In genomic region chr17:86378611-86379010, GRCm38 (mm10) we compare ENCODE assay signal across 18 mouse cellular contexts.
A peak's percentile ranks its signal among the peaks of the same experiment; 100 is the strongest.
DNase-seq lines count a peak whose midpoint lies in the region; ATAC-seq and TF ChIP-seq lines count a peak whose summit lies in the region.
"Had no signal": no experiment of that assay in that cellular context is flagged by ENCODE, and none has a peak within 500 bp of the region (broad histone marks: within the 10 kb centered on the region; RNA-seq: fewer than 3 reads in every experiment).

No protein-coding gene starts in this region.

- H3K9ac ChIP-seq in liver, adult 2 months (ENCODE audit: low read depth, low read length): no peak overlapping the region
- no peak overlapping the region for H3K9ac ChIP-seq in intestine, postnatal 0 days (ENCODE audit: low read depth, low read length)
- H3K9ac ChIP-seq: embryonic facial prominence, embryonic 12.5 days; midbrain, embryonic 15.5 days had no signal

- H3K79me2 ChIP-seq in liver, adult 2 months (ENCODE audit: control insufficient read depth, insufficient read depth, low read length): peaks cover 11% of the 10 kb centered on the region; the same call in 1 of the 2 replicates

- H3K9me3 ChIP-seq in intestine, postnatal 0 days (ENCODE audit: control insufficient read depth): no peaks in the 10 kb centered on the region
- H3K9me3 ChIP-seq: embryonic facial prominence, embryonic 12.5 days; midbrain, embryonic 15.5 days had no signal

- CTCF ChIA-PET in Patski (lab: Charles Lee): no interaction called here

- WGBS in liver, adult 2 months: 86% methylated on average over 11 of the region's 11 CpGs
- 30% methylated on average over 11 of the region's 11 CpGs for WGBS in spleen, adult 2 months
- 65% methylated on average over 11 of the region's 11 CpGs for WGBS in intestine, postnatal 0 days

- no peak for TF ChIP-seq CTCF in liver, adult 2 months (IDR thresholded peaks at IDR 0.05; ENCODE audit: low read depth, low read length)
- TF ChIP-seq CTCF in Patski (IDR thresholded peaks at IDR 0.05): no peak
- TF ChIP-seq CTCF in spleen, adult 2 months (IDR thresholded peaks at IDR 0.05; ENCODE audit: extremely low read depth, insufficient read depth, insufficient read length, insufficient replicate concordance): no peak
- TF ChIP-seq CTCF in intestine, postnatal 0 days (IDR thresholded peaks at IDR 0.05; ENCODE audit: low read depth): no peak

- H3K36me3 ChIP-seq in liver, adult 2 months (ENCODE audit: control insufficient read depth, insufficient read depth, low read length): no peaks in the 10 kb centered on the region
- no peaks in the 10 kb centered on the region for H3K36me3 ChIP-seq in spleen, adult 2 months (ENCODE audit: control insufficient read depth, insufficient read depth, low read length)
- no peaks in the 10 kb centered on the region for H3K36me3 ChIP-seq in intestine, postnatal 0 days (ENCODE audit: control insufficient read depth, insufficient read depth)
- H3K36me3 ChIP-seq: embryonic facial prominence, embryonic 12.5 days; midbrain, embryonic 15.5 days had no signal

- TF ChIP-seq POLR2A in liver, adult 2 months (IDR thresholded peaks at IDR 0.05; ENCODE audit: extremely low read depth, insufficient read depth, low read length): no peak
- no peak for TF ChIP-seq POLR2A in spleen, adult 2 months (IDR thresholded peaks at IDR 0.05; ENCODE audit: low read depth, low read length)

- H3K4me3 ChIP-seq in liver, adult 2 months (ENCODE audit: insufficient read depth, low read depth, low read length): no peak overlapping the region
- peak overlapping the region; percentile 10; the same call in 1 of the 2 replicates for H3K4me3 ChIP-seq in spleen, adult 2 months (ENCODE audit: extremely low read depth, insufficient read depth, insufficient read length)
- H3K4me3 ChIP-seq in intestine, postnatal 0 days (ENCODE audit: low read depth, low read length): no peak overlapping the region
- H3K4me3 ChIP-seq: embryonic facial prominence, embryonic 12.5 days; midbrain, embryonic 15.5 days had no signal

- peak; percentile 21 for DNase-seq in liver, adult 2 months (ENCODE audit: extremely low read depth, low read depth, low spot score)
- DNase-seq in liver (no peak), Patski (ENCODE audit: low read depth, low spot score) (no peak)
- peak; percentile 42 for DNase-seq in lung, postnatal 10 days
- DNase-seq in spleen, adult 2 months (ENCODE audit: low read depth in 1 of 2, low spot score in 2 of 2): peak; percentile 52 to 62
- DNase-seq in adrenal gland, postnatal 10 days: no peak
- DNase-seq: adrenal gland, postnatal 14 days; cerebellum, postnatal 36 days; kidney, adult 8-10 months; layer of hippocampus, adult 9-11 months; right cerebral cortex, postnatal 14 days; thymus, postnatal 36 days had no signal

- in situ Hi-C loops in Patski (cut with MboI; ENCODE audit: low pct_unique_long_range_greater_than_20kb): no loop called here

- no peaks in the 10 kb centered on the region for H3K4me1 ChIP-seq in liver, adult 2 months (ENCODE audit: control insufficient read depth, insufficient read depth, low read length)
- peaks cover 40% of the 10 kb centered on the region; the same call in 1 of the 2 replicates for H3K4me1 ChIP-seq in spleen, adult 2 months (ENCODE audit: control insufficient read depth, insufficient read depth, insufficient read length)
- no peaks in the 10 kb centered on the region for H3K4me1 ChIP-seq in intestine, postnatal 0 days (replicated peaks; ENCODE audit: control insufficient read depth, insufficient read depth, low read length)

- ATAC-seq in Patski: peak; percentile 45
- no peak for ATAC-seq in intestine, postnatal 0 days
- ATAC-seq: hindbrain, embryonic 16.5 days; midbrain, embryonic 15.5 days had no signal

- POLR2A ChIA-PET in Patski (lab: Charles Lee): no interaction called here

- H3K4me2 ChIP-seq in intestine, postnatal 0 days (replicated peaks; ENCODE audit: low read depth): no peak overlapping the region
- H3K4me2 ChIP-seq: embryonic facial prominence, embryonic 12.5 days; liver, embryonic 11.5 days had no signal

- no peak overlapping the region for H3K27ac ChIP-seq in liver, adult 2 months (replicated peaks; ENCODE audit: insufficient read depth, low read depth, low read length)
- H3K27ac ChIP-seq in spleen, adult 2 months (ENCODE audit: insufficient read depth, low read length): peak overlapping the region; percentile 85
- H3K27ac ChIP-seq in intestine, postnatal 0 days (ENCODE audit: low read depth, low read length): no peak overlapping the region
- H3K27ac ChIP-seq: embryonic facial prominence, embryonic 12.5 days had no signal

- H3K27me3 ChIP-seq in liver, adult 2 months (ENCODE audit: control insufficient read depth, insufficient read depth, low read length): no peaks in the 10 kb centered on the region
- no peaks in the 10 kb centered on the region for H3K27me3 ChIP-seq in Patski
- no peaks in the 10 kb centered on the region for H3K27me3 ChIP-seq in spleen, adult 2 months (ENCODE audit: control insufficient read depth, insufficient read depth, low read length)
- H3K27me3 ChIP-seq in intestine, postnatal 0 days (replicated peaks; ENCODE audit: control insufficient read depth, insufficient read depth, low read length): no peaks in the 10 kb centered on the region
- H3K27me3 ChIP-seq: CH12.LX; embryonic facial prominence, embryonic 12.5 days; midbrain, embryonic 15.5 days had no signal

Comparison
In these comparisons a context has a peak if more than half of its experiments do, and no peak if none do; other contexts are left out.
1. DNase-seq: peak in liver, adult 2 months (single experiment), lung, postnatal 10 days (single experiment) and spleen, adult 2 months (2 of 2); none in liver (single experiment), Patski (single experiment) and adrenal gland, postnatal 10 days (single experiment).